Mouse (Mus musculus) embryo, embryonic 10.5 days (tissue): ENCODE results near the gene Pigyl.
A peak's percentile ranks its signal among the peaks of the same experiment; 100 is the strongest.

Experiments
- DNase-seq: peaks from one replicate; pipeline ENCODE4 v3.0.0-alpha.2; 2015; ENCODE audit warnings: low spot score

Pigyl gene

GRCm38 (mm10) chr9:22156497-22157245 lies at the start of gene Pigyl:
Pigyl (plus strand) TSS chr9:22156846.
- DNase-seq = peak; percentile 100

- DNase-seq = no peak
Measured at GRCm38 (mm10) chr9:22108194-22108593, 48.5 kb upstream of the Pigyl start.

- DNase-seq = no peak
Measured at GRCm38 (mm10) chr9:22115635-22116034, 41.0 kb upstream of the Pigyl start.

GRCm38 (mm10) chr9:22116086-22116485 lies 40.6 kb upstream of the Pigyl start:
- peak; percentile 41 for DNase-seq

GRCm38 (mm10) chr9:22116740-22117426 lies 39.8 kb upstream of the Pigyl start, which contains the start of gene Elof1:
Elof1 (minus strand) TSS chr9:22117172.
- peak; percentile 99 for DNase-seq

GRCm38 (mm10) chr9:22117754-22118456 lies 38.7 kb upstream of the Pigyl start:
- peak; percentile 77 for DNase-seq

- DNase-seq = no peak
Measured at GRCm38 (mm10) chr9:22119543-22119942, 37.1 kb upstream of the Pigyl start.

GRCm38 (mm10) chr9:22121545-22121944 lies 35.1 kb upstream of the Pigyl start:
- DNase-seq = no peak

- no peak for DNase-seq
Measured at GRCm38 (mm10) chr9:22122005-22122404, 34.6 kb upstream of the Pigyl start.

GRCm38 (mm10) chr9:22123069-22123609 lies 33.5 kb upstream of the Pigyl start:
- no peak for DNase-seq

GRCm38 (mm10) chr9:22124169-22124568 lies 32.5 kb upstream of the Pigyl start:
- no peak for DNase-seq

- no peak for DNase-seq
Measured at GRCm38 (mm10) chr9:22125246-22126027, 31.2 kb upstream of the Pigyl start.

GRCm38 (mm10) chr9:22131226-22131981 lies 25.2 kb upstream of the Pigyl start:
- peak; percentile 65 for DNase-seq

- no peak for DNase-seq
Measured at GRCm38 (mm10) chr9:22132220-22132619, 24.4 kb upstream of the Pigyl start.

GRCm38 (mm10) chr9:22134246-22134890 lies 22.3 kb upstream of the Pigyl start:
- no peak for DNase-seq

- no peak for DNase-seq
Measured at GRCm38 (mm10) chr9:22134988-22135643, 21.5 kb upstream of the Pigyl start.

- no peak for DNase-seq
Measured at GRCm38 (mm10) chr9:22135644-22136390, 20.8 kb upstream of the Pigyl start, which contains the start of gene Acp5. Acp5 (minus strand) TSS chr9:22135711.

GRCm38 (mm10) chr9:22136765-22137547 lies 19.7 kb upstream of the Pigyl start:
- peak; percentile 73 for DNase-seq
